ENCODE assay signal across 8 mouse cellular contexts in the genomic region with DNA sequence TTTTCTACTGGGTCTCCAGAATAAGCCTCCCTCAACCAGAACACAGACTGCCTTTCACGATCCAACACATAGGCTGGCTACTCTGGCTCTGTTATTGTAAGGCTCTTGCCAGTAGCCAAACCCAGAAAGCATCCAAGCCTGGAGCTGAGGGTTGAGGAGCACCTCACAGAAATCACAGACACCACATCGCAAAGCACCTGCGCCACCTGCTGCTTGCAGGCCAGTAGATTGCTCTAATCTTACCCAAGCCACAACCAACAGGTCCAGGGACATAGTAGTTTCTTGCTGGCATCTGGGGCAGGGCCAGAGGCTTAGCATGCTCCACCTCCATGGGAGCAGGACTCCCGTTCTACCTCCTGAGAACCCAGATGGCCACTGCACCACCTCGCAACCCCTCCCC. TPM values are rescaled to one million over a fixed set of nuclear protein-coding genes. Genes with fewer than 3 reads are reported as not detected.
DNase-seq lines count a peak whose midpoint lies in the region; ATAC-seq and TF ChIP-seq lines count a peak whose summit lies in the region.

No protein-coding gene starts in this region.

- TF ChIP-seq RAD21 in CH12.LX (IDR thresholded peaks at IDR 0.05; ENCODE audit: low read depth, low read length): peak; percentile 55

- H3K9me3 ChIP-seq in heart, embryonic 14.5 days (ENCODE audit: control insufficient read depth, low read length): no peaks in the 10 kb centered on the region
- H3K9me3 ChIP-seq in CH12.LX (replicated peaks; ENCODE audit: low read length): no peaks in the 10 kb centered on the region

- H3K79me2 ChIP-seq in CH12.LX (replicated peaks; ENCODE audit: control insufficient read depth, extremely low read depth, insufficient read depth, poor library complexity, severe bottlenecking): no peaks in the 10 kb centered on the region

- TF ChIP-seq CTCF in CH12.LX (conservative IDR thresholded peaks at IDR 0.05 in 1 of 2, IDR thresholded peaks at IDR 0.05 in 1 of 2; ENCODE audit: low read depth in 2 of 2, low read length in 2 of 2): peak in 1 of 2 experiments; percentile 57; a peak in 2 of 4 replicates

- in situ Hi-C loops in CH12.LX (cut with MboI; ENCODE audit: low pct_ligation_motif_present, low pct_unique_long_range_greater_than_20kb, low sequenced_read_pairs): loop anchor here (10.0 to 25.0 kb wide), 2 partner anchors 392 to 540 kb away; partner anchors contain the start of gene Aco1

- H3K27ac ChIP-seq in heart, embryonic 14.5 days (replicated peaks in 1 of 2; ENCODE audit: control insufficient read depth in 1 of 2, insufficient read depth in 1 of 2, low read depth in 2 of 2, low read length in 2 of 2): no peak overlapping the region
- H3K27ac ChIP-seq in CH12.LX (ENCODE audit: insufficient read depth, low read depth): no peak overlapping the region

- TF ChIP-seq EP300 in CH12.LX (IDR thresholded peaks at IDR 0.05; ENCODE audit: low read length): no peak

- intact Hi-C loops in heart, postnatal 36 days (cut with DNase I): no loop called here
- intact Hi-C loops in left cerebral cortex, postnatal 36 days (cut with DNase I): no loop called here

- no peaks in the 10 kb centered on the region for H3K27me3 ChIP-seq in heart, embryonic 14.5 days (ENCODE audit: control insufficient read depth, insufficient read depth, low read length)
- no peaks in the 10 kb centered on the region for H3K27me3 ChIP-seq in CH12.LX (replicated peaks)

- H3K9ac ChIP-seq in heart, embryonic 14.5 days (ENCODE audit: low read length): no peak overlapping the region
- no peak overlapping the region for H3K9ac ChIP-seq in CH12.LX (ENCODE audit: insufficient read depth, low read depth)

- H3K4me2 ChIP-seq in heart, embryonic 14.5 days (ENCODE audit: low read length): peak overlapping the region; percentile 42; the same call in 1 of the 2 replicates
- no peak overlapping the region for H3K4me2 ChIP-seq in CH12.LX (ENCODE audit: insufficient read depth, low read depth, poor library complexity, severe bottlenecking)

- WGBS in heart, embryonic 14.5 days: 31% methylated on average over 5 of the region's 5 CpGs

- dilution Hi-C loops in CH12.LX (cut with MboI; ENCODE audit: extremely low pct_ligation_motif_present, extremely low pct_unique_long_range_greater_than_20kb, low sequenced_read_pairs): no loop called here

- no peak for TF ChIP-seq POLR2A in CH12.LX (IDR thresholded peaks at IDR 0.05; ENCODE audit: low read depth, low read length)

- no peak for ATAC-seq in heart, embryonic 14.5 days (ENCODE audit: insufficient number of reproducible peaks, insufficient read depth, low FRiP score, low read depth)
- ATAC-seq in megakaryocyte, adult 5-6 weeks (ENCODE audit: poor library complexity, severe bottlenecking): no peak

- no peak for DNase-seq in heart, postnatal 36 days
- no peak for DNase-seq in CH12.LX (ENCODE audit: extremely low read depth)
- peak; percentile 38 for DNase-seq in embryo, embryonic 10.5 days (ENCODE audit: low spot score)
- peak; percentile 28 for DNase-seq in left cerebral cortex, postnatal 36 days (ENCODE audit: low spot score in 2 of 2)
- DNase-seq in right cerebral cortex, postnatal 14 days: peak; percentile 54
- DNase-seq in adrenal gland, postnatal 4 days (ENCODE audit: low spot score in 2 of 2): no peak

- peaks cover 0 to 3% of the 10 kb centered on the region in 2 experiments; a peak in 1 of 4 replicates for H3K4me1 ChIP-seq in heart, embryonic 14.5 days (ENCODE audit: control insufficient read depth in 2 of 2, insufficient read depth in 2 of 2, low read length in 2 of 2)
- H3K4me1 ChIP-seq in CH12.LX (ENCODE audit: control insufficient read depth in 1 of 2, insufficient read depth in 2 of 2): peaks cover 2 to 3% of the 10 kb centered on the region in 2 experiments; a peak in 3 of 4 replicates

- no peaks in the 10 kb centered on the region for H3K36me3 ChIP-seq in heart, embryonic 14.5 days (ENCODE audit: control insufficient read depth, insufficient read depth, low read length)
- H3K36me3 ChIP-seq in CH12.LX (replicated peaks in 1 of 2; ENCODE audit: control insufficient read depth in 1 of 2, insufficient read depth in 1 of 2, low read length in 1 of 2): no peaks in the 10 kb centered on the region

- no peak overlapping the region for H3K4me3 ChIP-seq in heart, embryonic 14.5 days (ENCODE audit: control insufficient read depth in 1 of 2, insufficient read depth in 1 of 2, low read depth in 1 of 2, low read length in 2 of 2)
- H3K4me3 ChIP-seq in CH12.LX (replicated peaks in 1 of 3; ENCODE audit: low read depth in 2 of 3, low read length in 2 of 3, poor library complexity in 1 of 3): no peak overlapping the region

TF ChIP-seq in CH12.LX, 34 proteins besides CTCF, POLR2A, EP300 and RAD21:
- no peak for TF ChIP-seq MAZ (IDR thresholded peaks at IDR 0.05; ENCODE audit: low read depth, low read length)
- peak; percentile 43 for TF ChIP-seq SMC3 (IDR thresholded peaks at IDR 0.05; ENCODE audit: low read depth, low read length)
TF ChIP-seq in CH12.LX: peak in this region for 1.

RNA-seq across cellular contexts. Expression of gene Aptx, which starts 25.9 kb away (rescaled TPM):
- polyA plus RNA-seq in heart, embryonic 14.5 days (2014; fragmentation: Nextera tagmentation; extraction: Ambion mirVana): 25.1 and 29.0 TPM in 2 replicates
- total RNA-seq in heart, postnatal 36 days (2021): 10 to 100 TPM; 14.2 to 15.8 TPM
- total RNA-seq in CH12.LX (2012; rRNA removed) (15.1 and 17.0 TPM in 2 replicates), CH12.LX (2014; rRNA removed) (15.8 and 16.6 TPM in 2 replicates)
- 20.2 and 22.0 TPM in 2 replicates for polyA plus RNA-seq in CH12.LX (2012; ENCODE audit: insufficient read length, low read depth)
- total RNA-seq in left cerebral cortex, postnatal 36 days (2021): 10 to 100 TPM; 28.1 to 29.8 TPM
- 10.3 and 10.4 TPM in 2 replicates for total RNA-seq in megakaryocyte, adult 5-6 weeks (2015)
- total RNA-seq in megakaryocyte, adult 5-6 weeks (2017): 10.3 and 13.7 TPM in 2 replicates
- 10 to 100 TPM; 23.4 to 25.6 TPM for total RNA-seq in adrenal gland, postnatal 4 days (2021)

RNA-seq across cellular contexts. Expression of gene Dnaja1, which starts 44.8 kb away (rescaled TPM):
- 218 and 239 TPM in 2 replicates for polyA plus RNA-seq in heart, embryonic 14.5 days (2014; fragmentation: Nextera tagmentation; extraction: Ambion mirVana)
- total RNA-seq in heart, postnatal 36 days (2021): 10 to 100 TPM; 78.1 to 79.8 TPM
- 67.9 and 127 TPM in 2 replicates for total RNA-seq in CH12.LX (2012; rRNA removed)
- 117 and 170 TPM in 2 replicates for total RNA-seq in CH12.LX (2014; rRNA removed)
- polyA plus RNA-seq in CH12.LX (2012; ENCODE audit: insufficient read length, low read depth): 412 and 485 TPM in 2 replicates
- total RNA-seq in left cerebral cortex, postnatal 36 days (2021): 100 to 1,000 TPM; 267 to 314 TPM
- 85.6 and 91.8 TPM in 2 replicates for total RNA-seq in megakaryocyte, adult 5-6 weeks (2015)
- total RNA-seq in megakaryocyte, adult 5-6 weeks (2017): 209 and 223 TPM in 2 replicates
- 100 to 1,000 TPM; 227 to 253 TPM for total RNA-seq in adrenal gland, postnatal 4 days (2021)

Comparison
In these comparisons a context has a peak if more than half of its experiments do, and no peak if none do; other contexts are left out.
1. DNase-seq: peak in embryo, embryonic 10.5 days (single experiment), left cerebral cortex, postnatal 36 days (2 of 2) and right cerebral cortex, postnatal 14 days (single experiment); none in heart, postnatal 36 days (0 of 2), CH12.LX (single experiment) and adrenal gland, postnatal 4 days (0 of 2).